ENCODE assay signal across 31 mouse cellular contexts in genomic region chr9:70703597-70704203, GRCm38 (mm10). TPM values are rescaled to one million over a fixed set of nuclear protein-coding genes. Genes with fewer than 3 reads are reported as not detected.
DNase-seq lines count a peak whose midpoint lies in the region; ATAC-seq and TF ChIP-seq lines count a peak whose summit lies in the region.
"Had no signal": no experiment of that assay in that cellular context is flagged by ENCODE, and none has a peak within 500 bp of the region (broad histone marks: within the 10 kb centered on the region; RNA-seq: fewer than 3 reads in every experiment).

No protein-coding gene starts in this region.

- no peak for TF ChIP-seq CTCF in liver, embryonic 14.5 days (IDR thresholded peaks at IDR 0.05; ENCODE audit: low read depth)

- peak overlapping the region; percentile 56 for H3K4me2 ChIP-seq in liver, embryonic 14.5 days (ENCODE audit: low read depth)
- H3K4me2 ChIP-seq: embryonic facial prominence, embryonic 13.5 days; forebrain, embryonic 13.5 days; hindbrain, embryonic 14.5 days; limb, embryonic 13.5 days; midbrain, embryonic 12.5 days had no signal

- peaks cover 20 to 22% of the 10 kb centered on the region in 2 experiments for H3K4me1 ChIP-seq in liver, embryonic 14.5 days (replicated peaks; ENCODE audit: control insufficient read depth in 2 of 2, insufficient read depth in 2 of 2, low read length in 1 of 2)
- H3K4me1 ChIP-seq: forebrain, embryonic 13.5 days; heart, embryonic 10.5 days; limb, embryonic 13.5 days; midbrain, embryonic 12.5 days had no signal

- peak; percentile 12 for DNase-seq in spleen, adult 12 weeks (ENCODE audit: low spot score)
- DNase-seq in spleen, postnatal 14 days (ENCODE audit: low spot score in 2 of 2) = no peak
- peak; percentile 51 to 58 (median 54) for DNase-seq in liver, embryonic 14.5 days (ENCODE audit: low read depth in 3 of 3, low spot score in 3 of 3)
- no peak for DNase-seq in layer of hippocampus, postnatal 36 days
- no peak for DNase-seq in thymus, postnatal 25 days
- DNase-seq in gastrocnemius, adult 18-20 months (ENCODE audit: low spot score) = no peak
- DNase-seq: adrenal gland, postnatal 14 days; cerebellum, adult 11-12 months; cerebellum, postnatal 10 days; gastrocnemius, postnatal 25 days; heart, adult 11 months; heart, postnatal 4 days; kidney, adult 9 months; kidney, postnatal 10 days; layer of hippocampus, adult 9-11 months; lung, adult 2 months; lung, postnatal 10 days; right cerebral cortex, postnatal 14 days; thymus, adult 2 months had no signal

- H3K4me3 ChIP-seq in liver, embryonic 14.5 days (ENCODE audit: insufficient read depth in 1 of 2, low read depth in 2 of 2, low read length in 2 of 2) = no peak overlapping the region
- H3K4me3 ChIP-seq: embryonic facial prominence, embryonic 13.5 days; forebrain, embryonic 13.5 days; heart, embryonic 10.5 days; left cerebral cortex, adult 2 months; limb, embryonic 13.5 days; midbrain, embryonic 12.5 days had no signal

- ATAC-seq in erythroid progenitor cell, adult 5-6 weeks (replicated peaks; ENCODE audit: low FRiP score, poor library complexity, severe bottlenecking) = peak; percentile 73
- peak; percentile 94 for ATAC-seq in liver, embryonic 14.5 days (ENCODE audit: insufficient read depth)
- peak; percentile 78 for ATAC-seq in megakaryocyte-erythroid progenitor cell, adult 5-6 weeks (replicated peaks; ENCODE audit: low FRiP score, low TSS enrichment, poor library complexity, severe bottlenecking)
- ATAC-seq: forebrain, embryonic 13.5 days; intestine, postnatal 0 days had no signal

- H3K9ac ChIP-seq in liver, embryonic 14.5 days (replicated peaks) = no peak overlapping the region
- H3K9ac ChIP-seq: embryonic facial prominence, embryonic 13.5 days; forebrain, embryonic 13.5 days; hindbrain, embryonic 14.5 days; limb, embryonic 13.5 days; midbrain, embryonic 12.5 days had no signal

- peaks cover 29% of the 10 kb centered on the region for H3K36me3 ChIP-seq in liver, embryonic 14.5 days (replicated peaks; ENCODE audit: control insufficient read depth, insufficient read depth, low read depth)

- no peaks in the 10 kb centered on the region for H3K27me3 ChIP-seq in liver, embryonic 14.5 days (ENCODE audit: control insufficient read depth, insufficient read depth, low read length)
- H3K27me3 ChIP-seq: embryonic facial prominence, embryonic 13.5 days; forebrain, embryonic 13.5 days; limb, embryonic 13.5 days; midbrain, embryonic 12.5 days had no signal

- WGBS in liver, embryonic 14.5 days (ENCODE audit: insufficient replicate concordance) = 47% methylated on average over 5 of the region's 5 CpGs

- TF ChIP-seq EP300 in liver, embryonic 14.5 days (IDR thresholded peaks at IDR 0.05; ENCODE audit: low read depth) = peak; percentile 87

- H3K9me3 ChIP-seq in liver, embryonic 14.5 days (ENCODE audit: control insufficient read depth, low read length) = no peaks in the 10 kb centered on the region
- H3K9me3 ChIP-seq: embryonic facial prominence, embryonic 13.5 days; forebrain, embryonic 13.5 days; heart, embryonic 10.5 days; limb, embryonic 13.5 days; midbrain, embryonic 12.5 days had no signal

- H3K27ac ChIP-seq in liver, embryonic 14.5 days = peak overlapping the region; percentile 45
- H3K27ac ChIP-seq: embryonic facial prominence, embryonic 13.5 days; forebrain, embryonic 13.5 days; heart, embryonic 10.5 days; hindbrain, embryonic 14.5 days; left cerebral cortex, adult 2 months; limb, embryonic 13.5 days; macrophage; midbrain, embryonic 12.5 days had no signal

RNA-seq across cellular contexts. Expression of gene Adam10, which starts 24.9 kb away (rescaled TPM):
- 334 and 407 TPM in 2 replicates for total RNA-seq in erythroid progenitor cell, adult 5-6 weeks (2015; ENCODE audit: low replicate concordance)
- total RNA-seq in erythroid progenitor cell, adult 5-6 weeks (2017; ENCODE audit: low replicate concordance) = 328 and 349 TPM in 2 replicates
- polyA plus RNA-seq in liver, embryonic 14.5 days (2012; rRNA removed) = 27.6 and 37.2 TPM in 2 replicates
- 55.2 and 61.5 TPM in 2 replicates for polyA plus RNA-seq in liver, embryonic 14.5 days (2014; fragmentation: Nextera tagmentation; extraction: Ambion mirVana)
- 88.3 and 96.4 TPM in 2 replicates for total RNA-seq in megakaryocyte-erythroid progenitor cell, adult 5-6 weeks (2014; fragmentation: Nextera tagmentation)
- total RNA-seq in megakaryocyte-erythroid progenitor cell, adult 5-6 weeks (2017) = 56.0 and 79.3 TPM in 2 replicates
- total RNA-seq in layer of hippocampus, postnatal 36 days (2021) = 10 to 100 TPM; 67.5 to 68.7 TPM
- 10 to 100 TPM; 13.9 to 15.7 TPM for total RNA-seq in gastrocnemius, adult 18-20 months (2021)

RNA-seq across cellular contexts. Expression of gene Mindy2, which starts 46.7 kb away (rescaled TPM):
- 76.4 and 97.3 TPM in 2 replicates for total RNA-seq in erythroid progenitor cell, adult 5-6 weeks (2015; ENCODE audit: low replicate concordance)
- 78.0 and 94.2 TPM in 2 replicates for total RNA-seq in erythroid progenitor cell, adult 5-6 weeks (2017; ENCODE audit: low replicate concordance)
- polyA plus RNA-seq in liver, embryonic 14.5 days (2012; rRNA removed) = 5.2 and 7.8 TPM in 2 replicates
- 13.7 and 15.3 TPM in 2 replicates for polyA plus RNA-seq in liver, embryonic 14.5 days (2014; fragmentation: Nextera tagmentation; extraction: Ambion mirVana)
- 13.0 and 13.6 TPM in 2 replicates for total RNA-seq in megakaryocyte-erythroid progenitor cell, adult 5-6 weeks (2014; fragmentation: Nextera tagmentation)
- 14.2 and 16.0 TPM in 2 replicates for total RNA-seq in megakaryocyte-erythroid progenitor cell, adult 5-6 weeks (2017)
- 10 to 100 TPM; 33.9 to 35.3 TPM for total RNA-seq in layer of hippocampus, postnatal 36 days (2021)
- total RNA-seq in gastrocnemius, adult 18-20 months (2021) = 10 to 100 TPM; 12.5 to 13.9 TPM

RNA-seq across cellular contexts. Expression of gene Gm10642, which starts 47.6 kb away (rescaled TPM):
- total RNA-seq in erythroid progenitor cell, adult 5-6 weeks (2015; ENCODE audit: low replicate concordance) = 1.8 and 5.4 TPM in 2 replicates
- 4.1 and 16.4 TPM in 2 replicates for total RNA-seq in erythroid progenitor cell, adult 5-6 weeks (2017; ENCODE audit: low replicate concordance)
- 0.47 and 0.50 TPM in 2 replicates for polyA plus RNA-seq in liver, embryonic 14.5 days (2012; rRNA removed)
- 0.66 and 0.86 TPM in 2 replicates for polyA plus RNA-seq in liver, embryonic 14.5 days (2014; fragmentation: Nextera tagmentation; extraction: Ambion mirVana)
- 0.59 TPM in 1 of 2 replicates, not detected in the other for total RNA-seq in megakaryocyte-erythroid progenitor cell, adult 5-6 weeks (2014; fragmentation: Nextera tagmentation)
- 0.89 TPM in 1 of 2 replicates, not detected in the other for total RNA-seq in megakaryocyte-erythroid progenitor cell, adult 5-6 weeks (2017)
- 1 to 10 TPM in 1 of 2 experiments, under 1 TPM in 1; 0.62 to 1.2 TPM for total RNA-seq in layer of hippocampus, postnatal 36 days (2021)
- not detected for total RNA-seq in gastrocnemius, adult 18-20 months (2021)
- total RNA-seq: common myeloid progenitor, adult 5-6 weeks had no signal

Comparison
In these comparisons a context has a peak if more than half of its experiments do, and no peak if none do; other contexts are left out.
1. DNase-seq: peak in spleen, adult 12 weeks (single experiment) and liver, embryonic 14.5 days (3 of 3); none in spleen, postnatal 14 days (0 of 2), layer of hippocampus, postnatal 36 days (0 of 2), thymus, postnatal 25 days (single experiment) and gastrocnemius, adult 18-20 months (single experiment).
2. Peak in every context shown above with its lines, with median percentiles within 50 percentile points of each other: ATAC-seq.